Mouse (Mus musculus) right cerebral cortex, postnatal 4 days (tissue): ENCODE results near the gene Jak2.

Experiments
- DNase-seq: peaks from one replicate; pipeline ENCODE4 v3.0.0-alpha.2; 2022

Gene Jak2

DNA sequence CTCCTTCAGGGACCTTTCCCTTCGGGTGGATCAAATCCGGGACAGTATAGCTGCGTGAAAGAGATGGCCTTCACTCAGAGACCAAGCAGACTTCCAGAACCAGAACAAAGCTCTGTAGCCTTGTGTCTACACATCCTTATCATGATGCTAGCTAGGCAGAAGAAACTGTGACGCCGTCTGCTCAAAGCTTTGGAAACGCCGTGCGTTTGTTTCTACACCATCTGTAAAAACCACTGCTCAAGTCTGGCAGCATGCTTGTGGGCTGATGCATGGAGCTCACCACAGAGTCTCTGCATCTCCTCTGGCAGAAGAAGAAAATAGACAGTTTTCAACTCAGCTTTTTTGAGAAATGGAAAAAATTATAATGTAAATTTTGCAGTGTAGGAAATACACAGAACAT lies 60.2 kb downstream of the Jak2 start:
- DNase-seq: no peak

DNA sequence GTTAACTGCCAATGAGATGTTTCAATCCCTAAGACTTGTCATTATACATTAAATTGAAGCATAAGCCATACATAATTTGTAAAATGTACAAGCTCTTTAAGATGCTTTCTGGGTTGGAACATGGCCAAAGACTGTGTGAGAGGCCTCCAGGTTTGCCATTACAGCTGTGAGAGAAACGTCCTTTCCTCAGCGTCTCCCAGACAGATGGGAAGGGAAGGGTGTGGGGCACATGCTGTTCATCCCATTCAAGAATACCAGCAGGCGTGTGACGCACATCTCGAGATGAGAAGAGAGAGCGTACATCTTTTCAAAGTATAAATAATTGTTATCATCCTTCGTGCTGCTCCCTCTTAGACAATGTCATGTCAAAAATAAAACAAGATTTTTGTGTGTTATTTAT lies 61.0 kb downstream of the Jak2 start:
- DNase-seq: no peak

DNA sequence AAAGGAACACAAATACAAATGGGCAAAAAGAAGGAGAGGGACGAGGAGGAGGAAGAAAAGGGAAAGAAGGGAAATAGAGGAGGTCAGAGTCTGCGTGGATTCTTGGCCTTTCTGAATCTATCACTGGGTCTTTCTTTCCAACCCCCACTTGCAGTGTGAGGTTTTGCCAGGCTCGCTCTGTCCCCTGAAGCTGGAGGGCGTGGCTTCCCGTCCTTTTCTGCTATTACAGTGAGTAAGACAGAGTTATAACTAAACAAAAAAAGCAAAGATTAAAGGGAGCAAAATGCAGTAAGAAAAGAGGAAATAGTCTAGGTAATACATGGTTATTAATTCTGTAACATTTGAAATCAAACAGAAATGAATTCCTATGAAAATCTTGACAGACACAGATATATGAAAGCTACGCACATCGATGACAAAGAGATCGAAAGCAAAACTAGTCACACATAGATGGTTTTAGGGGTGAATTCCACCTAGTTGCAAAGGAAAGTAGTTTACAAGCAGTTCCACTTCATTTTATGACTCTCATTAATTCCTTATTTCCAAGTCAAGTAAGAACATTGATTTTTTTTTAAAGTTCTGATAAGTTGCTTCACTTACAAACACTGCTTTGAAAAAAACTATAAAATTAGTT lies 71.9 kb downstream of the Jak2 start:
- DNase-seq: no peak

DNA sequence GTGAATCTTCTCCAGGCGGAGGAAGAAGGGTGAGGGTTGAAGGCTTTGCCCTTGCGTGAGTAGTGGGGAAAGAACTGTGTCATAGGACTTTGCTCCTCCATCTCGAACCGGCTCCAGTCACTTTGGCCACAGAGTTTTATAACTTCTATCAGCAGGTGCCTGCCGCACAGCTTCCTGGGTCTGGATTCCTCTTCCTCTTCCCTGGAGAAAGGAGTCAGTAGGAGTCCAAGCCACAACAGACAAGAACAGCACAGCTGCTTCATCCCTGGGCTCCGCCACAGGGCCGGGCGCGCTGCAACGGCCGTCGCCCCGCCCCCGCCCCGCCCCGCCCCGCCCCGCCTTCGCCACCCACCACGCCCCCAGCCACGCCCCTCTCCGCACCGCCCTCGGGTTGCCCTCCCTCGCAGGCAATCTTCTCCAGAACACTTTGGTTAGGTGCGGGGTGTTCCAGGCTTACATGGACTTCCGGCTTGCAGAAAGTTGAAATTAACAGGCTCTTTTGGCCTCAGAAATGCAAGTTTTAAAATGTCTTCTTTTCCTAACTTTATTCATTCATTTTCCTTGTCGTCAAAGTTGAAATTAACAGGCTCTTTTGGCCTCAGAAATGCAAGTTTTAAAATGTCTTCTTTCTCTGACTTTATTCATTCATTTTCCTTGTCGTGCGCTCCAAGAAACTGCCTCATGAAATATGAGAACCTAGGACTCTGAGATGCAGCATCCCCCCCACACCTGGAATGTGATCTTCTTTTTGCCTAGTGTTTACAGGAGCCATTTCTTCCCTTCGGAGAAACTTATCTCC lies 73.6 kb downstream of the Jak2 start, which contains the start of gene Insl6:
Gene Insl6, minus strand, starts transcription at position 304 of the 799 bp plus-strand sequence.
- DNase-seq: peak; percentile 42

DNA sequence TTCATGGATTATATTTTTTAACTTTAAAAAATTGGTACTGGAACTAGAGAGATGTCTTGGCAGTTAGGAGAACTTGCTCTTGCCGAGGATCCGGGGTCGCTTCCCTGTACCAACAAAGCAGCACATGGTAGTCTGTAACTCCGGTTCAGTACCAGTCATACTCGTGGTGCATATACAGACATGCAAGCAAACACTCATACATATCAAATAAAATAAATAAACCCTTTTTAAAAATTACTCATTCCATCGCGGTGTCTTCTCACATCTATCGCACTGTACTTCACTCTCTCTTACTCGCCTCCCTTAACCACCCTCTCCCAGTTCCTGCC lies 74.2 kb downstream of the Jak2 start:
- no peak for DNase-seq

DNA sequence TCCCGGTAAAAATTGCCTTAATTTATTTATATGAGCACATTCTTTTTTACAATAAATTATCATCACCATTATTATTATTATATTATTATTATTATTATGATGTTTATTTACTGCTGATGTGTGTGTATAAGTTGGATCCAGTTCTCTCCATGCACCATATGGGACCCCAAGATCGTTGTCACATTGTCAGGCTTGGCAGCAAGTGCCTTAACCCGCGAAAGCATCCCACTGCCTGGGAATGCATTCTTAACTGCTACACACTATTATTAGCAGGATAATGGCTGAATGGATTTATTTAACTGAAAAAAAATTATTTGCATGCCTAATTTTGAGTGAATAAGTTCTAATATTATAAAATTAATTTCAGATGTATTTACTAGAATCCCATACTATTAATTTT lies 74.8 kb downstream of the Jak2 start:
- DNase-seq: no peak

DNA sequence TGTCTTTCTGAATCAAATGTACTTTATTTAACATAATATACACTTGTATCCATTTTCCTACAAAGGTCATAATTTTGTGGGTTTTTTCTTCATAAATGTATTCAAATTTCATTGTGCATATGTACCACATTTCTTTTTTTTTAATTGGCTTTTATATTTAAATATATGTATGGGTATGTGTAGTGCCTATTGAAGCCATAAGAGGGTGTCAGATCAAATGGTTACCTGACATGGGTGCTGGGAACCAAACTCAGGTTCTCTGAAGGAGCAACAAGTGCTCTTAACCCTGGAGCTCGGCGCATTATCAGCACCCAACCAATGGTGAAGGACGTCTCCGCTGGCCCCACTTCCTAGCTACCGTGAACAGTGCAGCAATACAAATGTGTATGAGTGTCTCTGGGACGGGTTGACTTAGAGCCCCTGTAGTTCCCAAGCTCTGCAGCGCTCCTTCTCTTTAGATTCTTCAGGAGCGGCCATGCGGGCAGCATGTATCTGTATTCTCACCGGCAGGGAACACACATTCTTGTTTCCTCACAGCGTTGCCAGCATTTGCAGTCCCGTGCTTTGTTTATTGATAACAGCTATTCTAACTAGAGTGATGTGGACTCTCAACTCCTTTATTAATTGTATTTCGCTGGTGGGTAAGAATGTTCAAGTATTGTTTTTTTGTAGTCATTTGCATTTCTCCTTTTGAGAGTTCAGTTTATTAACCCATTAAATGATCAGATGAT lies 75.4 kb downstream of the Jak2 start:
- DNase-seq: no peak

DNA sequence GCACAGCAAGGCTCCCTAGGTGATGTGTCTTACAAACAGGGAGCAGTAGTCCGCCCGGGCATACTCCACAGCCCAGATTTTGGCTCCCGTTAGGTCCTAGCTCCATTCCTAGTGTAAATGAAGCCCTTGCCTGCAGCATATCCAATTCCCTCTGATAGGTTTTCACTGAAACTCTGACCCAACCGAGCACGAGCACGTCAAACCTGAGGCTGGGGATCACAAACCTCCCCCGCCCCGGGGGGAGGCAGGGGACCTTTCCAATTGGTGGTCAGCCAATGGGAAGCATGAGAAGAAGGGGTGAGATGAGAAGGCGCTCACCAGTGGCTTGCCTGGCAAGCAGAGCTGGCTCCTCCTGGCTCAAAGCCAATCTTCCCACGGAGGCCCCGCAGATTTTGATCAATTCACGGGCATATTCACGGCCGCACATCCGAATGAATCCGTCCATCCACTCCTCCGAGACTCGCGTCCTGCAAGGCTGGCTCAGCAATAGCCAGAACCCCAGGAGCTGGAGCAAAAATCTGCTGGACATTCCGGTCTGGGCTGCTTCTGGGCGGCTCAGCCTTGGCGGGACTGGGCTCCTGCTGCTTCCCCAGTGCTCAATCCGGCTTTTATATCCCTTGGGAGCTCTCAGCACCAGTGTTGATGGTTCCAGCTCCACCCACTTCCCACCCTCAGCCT lies 82.6 kb downstream of the Jak2 start, which contains the start of gene Rln1:
Gene Rln1, minus strand, starts transcription at position 603 of the 678 bp plus-strand sequence.
- DNase-seq: peak; percentile 59

DNA sequence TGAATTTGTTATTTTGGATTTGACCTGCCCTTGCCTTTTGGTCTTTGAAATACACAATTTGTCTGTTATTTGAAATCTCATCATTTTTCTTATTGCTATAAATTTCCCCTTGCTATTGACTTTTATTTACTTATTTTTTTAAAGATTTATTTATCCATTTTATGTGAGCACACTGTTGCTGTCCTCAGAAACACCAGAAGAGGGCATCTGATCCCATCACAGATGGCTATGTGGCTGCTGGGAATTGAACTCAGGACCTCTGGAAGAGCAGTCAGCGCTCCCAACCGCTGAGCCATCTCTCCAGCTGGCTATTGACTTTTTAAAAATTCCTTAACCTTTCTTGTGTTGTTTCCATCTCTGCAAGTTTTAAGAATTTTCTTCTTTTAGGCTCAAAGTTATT lies 85.0 kb downstream of the Jak2 start:
- no peak for DNase-seq

DNA sequence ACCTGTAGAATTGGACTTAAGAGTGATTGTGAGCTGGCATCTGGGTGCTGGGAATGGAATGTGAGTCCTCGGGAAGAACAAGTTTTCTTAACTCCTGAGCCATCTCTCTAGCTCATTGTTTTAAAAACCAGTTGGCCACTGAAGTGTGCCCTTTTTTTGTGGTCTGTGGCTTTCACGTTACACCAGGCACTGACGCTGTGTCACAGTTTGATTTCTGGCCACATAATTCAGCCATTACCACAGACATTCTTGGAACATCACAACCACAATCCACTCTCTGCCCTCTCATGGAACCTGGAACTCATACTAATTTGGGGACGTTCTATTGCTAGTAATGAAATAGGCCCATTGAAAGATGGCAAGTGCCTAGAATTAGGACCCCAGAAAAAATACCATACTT lies 89.4 kb downstream of the Jak2 start:
- DNase-seq: no peak

DNA sequence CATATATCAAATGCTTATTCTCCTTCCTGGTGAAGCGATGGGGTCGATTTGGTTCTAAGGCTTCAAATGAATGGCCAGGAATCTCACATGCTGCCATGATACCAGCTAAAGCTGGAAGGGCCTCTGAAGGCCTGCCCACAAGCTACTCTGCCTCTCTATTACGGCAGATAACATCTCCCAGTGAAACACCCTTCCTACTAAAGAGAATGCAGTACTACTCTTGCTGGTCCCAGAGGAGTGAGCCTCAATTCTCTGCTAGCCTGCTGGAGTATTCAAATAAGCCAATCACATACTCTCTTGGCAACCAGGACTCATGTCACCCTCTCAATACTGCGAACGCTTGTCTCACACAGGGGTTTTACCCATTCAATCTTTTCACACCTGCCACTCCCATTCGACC lies 90.7 kb downstream of the Jak2 start:
- no peak for DNase-seq

DNA sequence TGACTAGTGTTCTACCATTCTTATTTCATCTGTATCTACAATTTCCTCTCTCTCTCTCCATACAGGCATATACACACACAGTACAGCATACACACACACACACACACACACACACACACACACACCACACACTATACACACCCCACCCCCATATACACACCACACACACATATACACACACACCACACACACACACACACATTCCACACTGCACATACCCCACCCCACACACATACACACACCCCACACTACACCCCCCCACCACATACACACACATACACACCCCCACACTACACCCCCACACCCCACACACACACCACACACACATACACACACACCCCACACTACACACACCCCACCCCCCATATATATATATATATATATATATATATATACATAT lies 93.2 kb downstream of the Jak2 start:
- no peak for DNase-seq

DNA sequence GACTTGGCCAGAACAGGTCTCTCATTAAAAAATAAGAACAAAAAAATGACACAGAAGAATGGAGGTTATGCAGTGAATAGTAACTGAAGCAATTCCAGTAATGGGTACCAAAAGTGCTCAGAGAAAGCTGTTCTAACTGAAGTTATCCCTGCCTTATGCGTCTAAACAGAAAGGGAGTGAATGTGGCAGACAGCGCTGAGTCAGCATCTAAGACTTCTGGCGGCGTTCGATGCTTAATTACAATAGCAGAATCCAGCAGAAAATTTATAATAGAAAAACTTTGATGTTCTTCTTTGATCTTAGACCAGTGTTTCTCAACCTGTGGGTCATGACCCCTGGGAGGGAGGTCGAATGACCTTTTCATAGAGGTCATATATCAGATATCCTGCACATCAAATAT lies 94.0 kb downstream of the Jak2 start:
- no peak for DNase-seq

DNA sequence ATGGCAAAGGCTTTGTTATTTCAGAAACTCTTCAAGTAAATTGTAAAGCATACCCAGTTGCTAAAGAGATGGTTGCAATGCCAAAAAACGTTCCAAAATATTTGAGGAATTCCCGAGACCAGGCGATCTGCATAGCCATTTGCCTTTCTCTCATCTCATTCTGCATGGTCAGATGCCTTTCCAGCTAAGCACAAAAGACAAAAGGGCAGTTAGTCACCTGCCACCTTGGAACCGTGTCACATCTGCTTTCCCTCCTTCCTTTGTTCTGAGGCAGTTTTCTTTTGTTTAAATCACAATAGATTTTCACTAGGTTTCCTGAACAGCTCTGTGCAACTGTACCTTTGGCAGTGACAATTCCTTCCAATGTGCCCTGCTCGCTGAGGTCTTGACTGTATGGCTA lies 99.4 kb downstream of the Jak2 start:
- no peak for DNase-seq

DNA sequence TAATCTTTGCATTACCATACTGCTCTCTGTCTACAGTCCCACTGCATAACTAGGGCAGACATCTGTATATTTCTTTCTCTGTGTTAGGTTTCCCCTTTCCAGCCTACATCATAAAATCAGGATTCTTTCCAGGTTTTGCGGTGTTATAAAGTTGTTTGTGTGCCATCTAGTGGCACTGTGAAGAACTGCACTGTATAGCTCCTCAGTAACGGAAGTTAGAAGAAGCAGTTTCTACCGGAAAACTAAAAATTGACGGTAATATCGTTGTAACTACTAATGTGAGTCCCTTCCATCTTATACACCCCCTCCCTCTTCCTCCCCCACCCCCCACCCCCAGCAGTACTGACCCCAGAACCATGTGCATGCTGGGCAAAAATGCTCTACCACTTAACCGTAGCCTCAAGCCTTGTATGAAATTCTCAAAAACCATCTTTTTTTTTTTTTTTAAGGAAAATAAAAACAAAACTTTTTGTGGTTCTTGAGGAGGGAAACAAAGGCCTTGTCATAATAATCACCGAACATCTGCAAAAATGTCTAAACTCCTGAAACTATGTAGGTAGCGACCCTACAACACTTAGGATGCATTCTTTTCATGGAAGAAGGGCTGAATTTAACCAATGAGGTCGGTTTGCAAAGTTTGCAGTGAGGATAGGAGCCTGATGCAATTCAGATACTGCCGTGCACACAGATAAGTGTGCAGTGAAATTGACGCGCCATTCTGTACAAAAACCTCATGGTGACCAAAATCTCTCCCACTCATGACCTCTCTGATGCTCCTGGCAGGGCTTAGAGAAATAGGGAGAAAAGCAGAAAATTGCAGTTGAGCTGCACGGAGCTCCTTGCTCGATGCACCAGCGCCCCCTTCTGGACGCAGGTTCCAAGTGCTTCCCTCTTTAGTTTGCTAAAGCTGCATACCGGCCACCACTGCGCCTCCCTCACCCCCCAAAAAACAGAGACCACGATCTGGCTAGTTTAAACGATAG lies 103.6 kb downstream of the Jak2 start:
- peak; percentile 97 for DNase-seq

DNA sequence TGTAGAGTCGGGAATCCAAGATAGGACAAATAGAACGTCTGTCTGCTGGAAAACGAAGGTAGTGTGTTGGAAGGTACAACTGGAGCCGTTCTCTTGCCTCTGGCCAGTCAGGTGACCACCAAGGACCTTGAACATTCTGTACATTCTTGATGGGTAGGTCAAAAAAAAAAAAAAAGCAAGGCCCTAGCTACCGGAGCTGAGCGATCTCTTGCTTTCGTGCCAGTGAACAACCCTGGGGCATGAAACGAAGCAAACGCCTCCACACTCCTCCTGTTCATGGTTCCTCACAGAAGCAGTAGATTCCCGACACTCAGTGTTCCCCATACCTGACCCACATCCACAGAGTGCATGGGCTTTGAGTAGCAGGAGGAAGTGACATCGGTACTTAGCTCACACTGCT lies 104.7 kb downstream of the Jak2 start:
- DNase-seq: no peak

DNA sequence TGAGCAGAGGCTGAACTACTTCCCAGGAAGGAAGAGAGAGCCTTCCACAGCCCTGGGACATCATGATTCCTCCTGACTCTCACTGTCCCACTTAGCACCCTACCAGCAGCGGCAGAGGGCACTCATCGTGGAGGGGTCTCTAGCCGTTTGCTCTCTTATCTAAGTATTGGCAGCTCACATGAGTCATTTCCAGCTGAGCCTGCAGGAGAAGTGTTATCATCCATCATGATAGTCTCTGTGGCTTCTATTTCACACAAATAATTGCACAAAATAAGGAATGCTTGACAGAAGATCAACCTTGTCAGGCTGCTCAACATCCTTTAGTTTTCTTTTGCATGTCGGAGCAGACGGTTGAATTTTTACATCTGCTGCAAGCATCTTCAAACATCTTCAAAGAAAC lies 108.6 kb downstream of the Jak2 start:
- no peak for DNase-seq

DNA sequence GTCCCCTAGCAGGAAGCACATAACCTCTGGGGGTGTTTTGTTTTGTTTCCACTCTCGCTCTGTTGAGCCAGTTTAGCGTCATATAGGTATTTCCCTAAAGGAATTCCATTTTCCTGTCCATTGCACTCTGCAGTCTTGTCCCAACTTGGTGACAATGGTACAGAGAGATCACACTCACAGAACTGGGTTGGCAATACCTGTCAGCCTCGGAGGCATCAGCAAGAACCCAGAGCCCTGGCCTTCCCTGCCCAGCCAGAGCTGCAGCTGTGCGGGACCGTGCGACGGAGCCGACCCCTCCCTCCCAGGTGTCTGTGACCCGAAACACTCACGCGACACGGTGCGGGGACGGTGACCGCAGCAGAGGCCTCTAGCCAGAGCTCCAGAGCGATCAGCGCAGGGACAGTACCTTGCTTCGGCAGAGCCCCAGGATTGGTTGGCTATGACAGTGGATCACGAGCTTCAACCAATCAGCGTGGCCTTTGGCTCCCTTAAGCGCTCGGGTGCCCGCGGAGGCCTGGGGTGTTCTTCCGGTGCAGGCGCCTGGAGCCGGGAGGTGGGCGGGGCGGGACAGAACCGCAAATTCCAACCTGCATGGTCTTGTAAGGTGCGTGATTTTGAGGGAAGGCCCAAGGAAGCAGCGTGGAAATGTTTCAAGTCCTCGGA lies 110.0 kb downstream of the Jak2 start:
- DNase-seq: peak; percentile 83

DNA sequence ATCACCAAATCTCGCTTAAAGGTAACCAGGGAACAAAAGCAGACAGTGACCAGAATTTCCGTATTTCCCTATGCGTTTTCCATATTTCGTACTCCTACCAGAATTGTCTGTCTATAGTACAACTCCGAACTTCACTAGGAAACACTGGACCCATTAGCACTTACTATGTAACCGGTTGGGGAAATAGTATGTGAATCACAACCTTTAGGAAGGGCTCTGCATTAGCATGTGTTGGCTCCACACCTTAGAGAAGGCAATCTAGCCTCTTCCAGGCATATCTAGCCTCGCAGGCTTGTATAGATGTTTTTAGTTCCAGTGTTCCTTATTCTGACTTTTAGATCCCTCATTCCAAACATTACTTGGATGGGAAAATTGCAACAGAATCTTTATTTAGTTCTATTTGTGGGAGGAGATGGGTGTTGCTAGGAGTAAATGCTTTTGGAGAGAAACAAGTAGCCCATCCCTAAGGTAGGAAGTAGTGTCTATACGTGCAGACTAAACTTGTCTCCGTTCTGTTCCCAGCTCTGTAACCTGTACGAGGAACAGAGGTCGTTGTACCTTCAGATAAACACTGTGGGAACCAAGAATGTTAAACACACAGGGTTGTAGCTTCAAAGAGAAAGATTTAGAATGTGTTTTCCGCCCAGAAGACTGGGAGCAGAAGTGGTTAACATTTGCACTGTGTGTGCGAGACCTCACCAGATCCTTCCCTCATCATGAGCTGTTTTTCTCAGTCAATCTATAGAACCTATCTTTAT lies 110.7 kb downstream of the Jak2 start:
- no peak for DNase-seq
